Mouse (Mus musculus): ENCODE results near the gene Mmp25.

The Mmp25 gene

GRCm38 (mm10) chr17:23644613-23645495 is at the start of gene Mmp25:
Gene Mmp25 (minus strand): TSS chr17:23645277.
- CTCF ChIA-PET: interaction anchor here (0.6 kb wide), 1 partner anchor 61 kb away, joined by 4 read pairs; no protein-coding TSS in a partner anchor

GRCm38 (mm10) chr17:23694491-23694890 is 49.4 kb upstream of the Mmp25 start:
- CTCF ChIA-PET: no interaction called here

- CTCF ChIA-PET: no interaction called here
Measured at GRCm38 (mm10) chr17:23683856-23684672, 39.0 kb upstream of the Mmp25 start, which contains the start of gene Cldn9. Gene Cldn9 (minus strand): TSS chr17:23684026.

- CTCF ChIA-PET: no interaction called here
Measured at GRCm38 (mm10) chr17:23683226-23683625, 38.1 kb upstream of the Mmp25 start.

GRCm38 (mm10) chr17:23682530-23682929 is 37.5 kb upstream of the Mmp25 start:
- CTCF ChIA-PET: interaction anchor here (1.1 kb wide), 1 partner anchor 22 kb away, joined by 4 read pairs; no protein-coding TSS in a partner anchor

GRCm38 (mm10) chr17:23682092-23682491 is 37.0 kb upstream of the Mmp25 start:
- CTCF ChIA-PET: interaction anchor here (1.1 kb wide), 1 partner anchor 22 kb away, joined by 4 read pairs; no protein-coding TSS in a partner anchor

- CTCF ChIA-PET: no interaction called here
Measured at GRCm38 (mm10) chr17:23681086-23681485, 36.0 kb upstream of the Mmp25 start.

- CTCF ChIA-PET: no interaction called here
Measured at GRCm38 (mm10) chr17:23680336-23680735, 35.3 kb upstream of the Mmp25 start.

GRCm38 (mm10) chr17:23679127-23679835 is 34.2 kb upstream of the Mmp25 start, which contains the start of gene Cldn6:
Gene Cldn6 (plus strand): TSS chr17:23679249.
- CTCF ChIA-PET: no interaction called here

GRCm38 (mm10) chr17:23677236-23677679 is 32.2 kb upstream of the Mmp25 start, which contains the start of gene Tnfrsf12a:
Gene Tnfrsf12a (minus strand): TSS chr17:23677468.
- CTCF ChIA-PET: no interaction called here

GRCm38 (mm10) chr17:23676473-23677031 is 31.5 kb upstream of the Mmp25 start:
- CTCF ChIA-PET: no interaction called here

GRCm38 (mm10) chr17:23675564-23676281 is 30.6 kb upstream of the Mmp25 start:
- CTCF ChIA-PET: no interaction called here

GRCm38 (mm10) chr17:23675127-23675526 is 30.1 kb upstream of the Mmp25 start:
- CTCF ChIA-PET: no interaction called here

- CTCF ChIA-PET: no interaction called here
Measured at GRCm38 (mm10) chr17:23674271-23674952, 29.3 kb upstream of the Mmp25 start.

GRCm38 (mm10) chr17:23673424-23674073 is 28.5 kb upstream of the Mmp25 start, which contains the start of the genes Hcfc1r1 and Thoc6:
Gene Hcfc1r1 (plus strand): TSS chr17:23673596.
Gene Thoc6 (minus strand): TSS chr17:23673882.
- CTCF ChIA-PET: no interaction called here

GRCm38 (mm10) chr17:23672761-23673160 is 27.7 kb upstream of the Mmp25 start:
- CTCF ChIA-PET: interaction anchor here (0.6 to 0.7 kb wide), 2 partner anchors 33 to 1806 kb away, joined by 7 to 9 read pairs; no protein-coding TSS in a partner anchor

- CTCF ChIA-PET: no interaction called here
Measured at GRCm38 (mm10) chr17:23671519-23671918, 26.4 kb upstream of the Mmp25 start.

- CTCF ChIA-PET: interaction anchor here (0.6 kb wide), 1 partner anchor 9 kb away, joined by 4 read pairs; no protein-coding TSS in a partner anchor
Measured at GRCm38 (mm10) chr17:23670516-23671074, 25.5 kb upstream of the Mmp25 start.

GRCm38 (mm10) chr17:23665511-23665910 is 20.4 kb upstream of the Mmp25 start:
- CTCF ChIA-PET: no interaction called here
